Mouse (Mus musculus) kidney, adult 2 months (tissue): Measurements from ENCODE around the gene Aldh3a2. TPM values are rescaled to one million over a fixed set of nuclear protein-coding genes. Genes with fewer than 3 reads are reported as not detected.
"Not testable (repeated sequence)": the region's sequence is repeated elsewhere in the genome, so short reads cannot be mapped to it uniquely, and the experiment has no call there.

Experiments
- DNase-seq: peaks from one replicate; pipeline ENCODE4 v3.0.0; 2021
- H3K27ac ChIP-seq: fragments of 200-500 bp; 2 replicates; pipeline ENCODE4 v1.5.1; 2012; ENCODE audit warnings: low read depth, low read length, control low read depth, inconsistent platforms; ENCODE audit not compliant: insufficient read depth
- H3K27me3 ChIP-seq: fragments of 200-500 bp; replicated peaks from 2 replicates; pipeline ENCODE4 v1.6.1; 2012; ENCODE audit warnings: mild to moderate bottlenecking, moderate library complexity, low read length, inconsistent platforms; ENCODE audit not compliant: control insufficient read depth, insufficient read depth
- H3K36me3 ChIP-seq: fragments of 200-500 bp; 2 replicates; pipeline ENCODE4 v1.6.1; 2012; ENCODE audit warnings: mild to moderate bottlenecking, moderate library complexity, low read length, inconsistent platforms; ENCODE audit not compliant: control insufficient read depth, insufficient read depth
- H3K4me1 ChIP-seq: fragments of 200-500 bp; 2 replicates; pipeline ENCODE4 v1.6.1; 2011; ENCODE audit warnings: low read length; ENCODE audit not compliant: control insufficient read depth, insufficient read depth
- H3K4me3 ChIP-seq: fragments of 200-500 bp; 2 replicates; pipeline ENCODE4 v1.5.1; 2011; ENCODE audit warnings: mild to moderate bottlenecking, low read depth, low read length, control low read depth; ENCODE audit not compliant: insufficient read depth
- CTCF ChIP-seq: fragments of 200-500 bp; conservative IDR thresholded peaks from 2 replicates; pipeline ENCODE4 v1.5.1; 2011; ENCODE audit warnings: low read depth, mild to moderate bottlenecking, control low read depth, low read length, moderate library complexity, mixed read lengths; ENCODE audit not compliant: insufficient read depth, insufficient read length
- POLR2A ChIP-seq: fragments of 200-500 bp; IDR thresholded peaks from one replicate; pipeline ENCODE4 v1.6.1; 2011; ENCODE audit warnings: low read depth, low read length, control low read depth
- WGBS: fragments of 180-500 bp; shearing (Covaris S2); methylation state at CpG from one replicate; pipeline ENCODE4 v1.1.7; 2018; 5-methylcytosine and 5-hydroxymethylcytosine counted together
- polyA plus RNA-seq: library from polyadenylated mRNA; depleted of rRNA; stranded (reverse); fragments of >200 nt; gene quantifications from 2 replicates; pipeline ENCODE4 v1.2.3, GENCODE M21; 2012; rRNA removed

The Aldh3a2 gene
- 106 and 112 TPM in 2 replicates for polyA plus RNA-seq

DNA sequence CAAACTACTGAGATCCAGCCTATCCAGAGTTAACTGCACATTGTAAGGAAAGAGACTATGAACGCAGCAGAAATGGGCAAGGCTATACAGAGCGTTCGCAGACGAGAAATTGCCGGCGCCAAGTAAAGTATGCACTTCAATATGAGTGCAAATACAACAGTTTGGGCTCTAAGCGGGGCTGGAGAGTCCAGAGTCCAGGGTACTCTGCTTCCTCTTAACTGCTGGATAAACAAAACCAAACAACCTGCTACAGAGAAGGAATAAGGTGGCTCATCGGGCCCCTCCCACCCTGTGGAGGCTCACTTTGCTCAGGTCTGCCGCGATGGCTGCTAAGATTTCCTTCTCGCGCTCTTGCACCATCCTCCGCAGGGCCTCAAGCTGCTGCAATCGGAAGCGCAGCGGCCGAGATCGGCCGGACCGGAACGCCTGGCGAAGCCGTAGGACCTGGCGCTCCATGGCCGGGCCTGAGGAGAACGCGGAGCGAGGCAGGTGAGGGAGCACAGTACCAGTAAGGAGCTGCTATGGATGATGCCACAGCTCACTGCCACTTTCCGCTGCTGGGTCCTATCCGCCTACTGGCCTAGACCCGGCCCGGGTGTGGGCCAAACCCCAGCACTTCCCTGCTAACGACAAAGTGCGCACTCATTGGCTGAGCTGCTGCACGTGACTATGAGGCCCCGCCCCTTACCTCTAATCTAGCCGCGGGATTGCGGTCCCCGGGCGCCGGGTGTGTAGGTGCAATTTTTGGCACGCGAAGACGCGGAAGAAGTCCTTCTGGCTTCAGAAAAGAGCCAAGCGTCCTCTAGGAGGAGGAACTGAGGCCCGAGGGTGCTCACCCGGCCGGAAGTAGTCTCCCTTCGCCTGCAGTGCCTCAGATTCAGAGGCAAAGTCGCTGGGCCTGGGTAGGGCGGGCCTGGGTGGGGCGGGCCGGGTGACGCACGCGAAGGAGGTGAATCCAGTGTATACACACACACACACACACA lies at the start of gene Aldh3a2:
Gene Aldh3a2 (minus strand): TSS at position 914 of the 983 bp plus-strand sequence.
- Histone ChIP-seq H3K27me3 (no peaks in the 10 kb centered on the region), H3K36me3 (peaks cover 1% of the 10 kb centered on the region; the same call in 1 of the 2 replicates), H3K4me3 (peak within 1 kb of the TSS; percentile 88), H3K27ac (peak within 1 kb of the TSS; percentile 97), H3K4me1 (no peaks in the 10 kb centered on the region; the same call in 1 of the 2 replicates)
- peak; percentile 8; the same call in 1 of the 2 replicates for TF ChIP-seq CTCF
- TF ChIP-seq POLR2A, result peak; percentile 98
- under 1% methylated on average over 58 of the region's 58 CpGs for WGBS
- DNase-seq, result peak; percentile 98

DNA sequence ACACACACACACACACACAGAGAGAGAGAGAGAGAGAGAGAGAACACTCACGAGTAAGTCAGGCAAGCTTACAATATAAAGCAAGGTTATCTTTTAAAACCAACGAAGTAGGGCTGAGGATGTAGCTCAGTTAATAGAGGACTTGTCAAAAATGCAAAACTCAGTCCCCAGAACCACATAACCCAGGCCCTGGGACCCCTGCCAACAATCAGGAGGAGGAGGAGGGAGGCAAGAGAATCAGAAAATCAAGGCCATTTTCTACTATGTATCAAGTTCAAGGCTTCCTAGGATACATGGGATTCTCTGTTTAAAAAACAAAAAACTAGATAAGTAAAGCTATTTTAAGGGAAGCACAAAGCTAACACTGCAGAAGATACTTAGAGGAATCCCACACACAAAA lies 49.6 kb upstream of the Aldh3a2 start:
- 50% methylated on average over 2 of the region's 2 CpGs for WGBS
- Histone ChIP-seq H3K27me3 (no peaks in the 10 kb centered on the region), H3K36me3 (no peaks in the 10 kb centered on the region), H3K4me1 (0 out of 2 replicates have a peak, but pooled peaks cover 4% of the 10 kb centered on the region), H3K4me3 (no peak overlapping the region), H3K27ac (no peak overlapping the region)
- no peak for TF ChIP-seq CTCF
- no peak for TF ChIP-seq POLR2A
- no peak for DNase-seq

DNA sequence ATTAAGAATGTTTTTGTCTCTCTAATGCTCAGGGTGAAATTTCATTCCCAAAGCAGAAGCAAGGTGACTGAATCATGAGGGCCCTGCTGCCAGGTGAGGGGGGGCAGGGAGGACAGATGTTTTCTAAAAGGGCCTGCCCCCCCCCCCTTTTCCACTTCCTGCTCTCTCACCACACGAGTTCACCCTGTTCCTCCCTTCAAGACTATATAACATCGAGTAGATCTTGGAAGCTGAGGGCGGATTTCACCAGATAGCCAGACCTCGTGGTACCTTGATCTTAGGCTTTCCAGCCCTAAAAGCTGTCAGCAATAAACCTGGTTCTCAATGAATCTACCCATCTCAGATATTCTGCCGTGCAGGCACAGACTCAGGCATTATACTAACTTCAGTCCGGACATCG lies 43.1 kb upstream of the Aldh3a2 start:
- TF ChIP-seq POLR2A (no peak), CTCF (no peak)
- Histone ChIP-seq H3K27ac (no peak overlapping the region), H3K36me3 (no peaks in the 10 kb centered on the region), H3K4me3 (no peak overlapping the region), H3K4me1 (no peaks in the 10 kb centered on the region), H3K27me3 (no peaks in the 10 kb centered on the region)
- 60% methylated on average over 7 of the region's 7 CpGs for WGBS
- no peak for DNase-seq

DNA sequence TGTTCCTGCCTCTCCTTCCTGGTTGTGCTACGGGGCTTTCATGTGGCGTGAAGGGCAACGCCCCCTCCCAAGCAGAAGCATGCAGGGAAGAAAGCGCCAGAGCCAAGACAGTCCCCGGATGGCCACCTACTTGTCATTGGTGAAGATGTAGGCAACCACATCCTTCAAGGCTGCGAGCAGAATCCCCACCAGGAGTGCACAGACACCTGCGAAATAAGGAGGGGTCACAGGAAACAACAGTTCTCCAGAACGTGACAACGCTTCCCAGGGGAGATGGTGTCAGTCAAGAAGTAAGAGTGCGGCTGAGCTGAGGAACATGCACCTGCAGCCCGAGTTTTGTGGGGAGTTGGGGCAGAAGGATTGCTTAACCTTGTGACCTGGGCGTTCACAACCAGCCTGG lies 42.6 kb upstream of the Aldh3a2 start:
- Histone ChIP-seq H3K36me3 (no peaks in the 10 kb centered on the region), H3K4me3 (no peak overlapping the region), H3K4me1 (no peaks in the 10 kb centered on the region), H3K27ac (no peak overlapping the region), H3K27me3 (no peaks in the 10 kb centered on the region)
- no peak for DNase-seq
- TF ChIP-seq CTCF (no peak), POLR2A (no peak)
- WGBS, result 73% methylated on average over 12 of the region's 12 CpGs

DNA sequence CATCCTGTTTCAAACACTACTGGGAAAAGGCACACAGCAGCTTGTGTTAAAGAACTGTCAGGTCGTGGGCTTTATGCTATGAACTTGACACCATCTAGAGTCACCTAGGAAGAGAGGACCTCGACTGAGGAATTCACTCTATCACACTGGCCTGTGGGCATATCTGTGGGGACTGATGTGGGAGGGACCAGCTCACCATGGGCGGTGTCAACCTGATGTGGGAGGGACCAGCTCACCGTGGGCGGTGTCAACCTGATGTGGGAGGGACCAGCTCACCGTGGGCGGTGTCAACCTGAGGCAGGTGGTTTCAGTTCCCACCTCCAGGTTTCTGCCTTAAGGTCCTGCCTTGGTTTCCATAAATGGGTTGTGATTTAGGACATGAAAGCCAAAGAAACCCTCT lies 40.5 kb upstream of the Aldh3a2 start:
- Histone ChIP-seq H3K4me1 (no peaks in the 10 kb centered on the region), H3K27me3 (no peaks in the 10 kb centered on the region), H3K36me3 (no peaks in the 10 kb centered on the region), H3K27ac (no peak overlapping the region), H3K4me3 (no peak overlapping the region)
- peak; percentile 23 for DNase-seq
- TF ChIP-seq CTCF (no peak), POLR2A (no peak)
- 45% methylated on average over 7 of the region's 7 CpGs for WGBS

DNA sequence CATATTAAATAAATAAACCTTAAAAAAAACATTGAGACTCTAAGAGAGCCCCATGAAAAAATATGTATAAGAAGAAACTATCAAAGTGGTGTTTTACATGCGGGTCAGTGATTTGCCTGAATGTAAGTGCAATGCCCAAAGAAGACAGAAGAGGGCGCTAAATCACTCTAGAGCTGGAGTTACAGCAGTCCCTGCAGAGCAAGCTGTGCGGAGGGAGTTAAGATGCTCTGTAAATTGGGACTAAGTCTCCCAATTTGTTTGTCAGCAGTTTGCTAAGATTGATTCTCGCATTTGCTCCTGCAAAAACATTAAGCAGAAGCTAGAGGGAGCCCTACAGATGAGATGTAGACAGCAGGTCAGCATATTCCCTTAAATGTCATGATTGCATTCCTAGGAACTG lies 38.1 kb upstream of the Aldh3a2 start:
- no peak overlapping the region for H3K27ac ChIP-seq
- H3K36me3 ChIP-seq, result no peaks in the 10 kb centered on the region
- DNase-seq, result peak; percentile 79
- H3K4me3 ChIP-seq, result no peak overlapping the region
- peaks cover 3% of the 10 kb centered on the region; the same call in 1 of the 2 replicates for H3K4me1 ChIP-seq
- WGBS, result 74% methylated on average over 4 of the region's 4 CpGs
- H3K27me3 ChIP-seq, result no peaks in the 10 kb centered on the region
- no peak for TF ChIP-seq POLR2A
- peak; percentile 60 for TF ChIP-seq CTCF

DNA sequence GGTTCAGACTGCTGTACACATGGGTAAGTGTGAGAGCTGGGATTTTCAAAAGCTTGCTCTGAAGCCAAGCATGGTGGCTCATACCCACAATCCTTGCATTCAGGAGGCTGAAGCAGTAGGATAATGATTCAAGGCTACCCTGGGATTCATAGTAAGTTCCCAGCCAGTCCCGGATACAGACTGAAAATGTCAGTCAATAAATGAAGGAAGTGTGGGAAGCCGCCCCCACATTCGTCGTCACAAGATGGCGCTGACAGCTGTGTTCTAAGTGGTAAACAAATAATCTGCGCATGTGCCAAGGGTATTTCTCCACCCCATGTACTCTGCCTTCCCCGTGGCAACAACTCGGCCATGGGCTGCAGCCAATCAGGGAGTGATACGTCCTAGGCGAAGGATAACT lies 37.3 kb upstream of the Aldh3a2 start:
- WGBS, result 90% methylated on average over 7 of the region's 10 CpGs
- H3K27ac ChIP-seq, DNase-seq, H3K4me3 ChIP-seq, H3K36me3 ChIP-seq, H3K27me3 ChIP-seq, H3K4me1 ChIP-seq: not testable (repeated sequence)
